Mouse (Mus musculus) heart, embryonic 11.5 days (tissue): ENCODE measurements around the gene Mtch2. TPM values are rescaled to one million over a fixed set of nuclear protein-coding genes. Genes with fewer than 3 reads are reported as not detected.

Source experiments
- ATAC-seq: fragments of 200-750 bp; cut with Nextera tagmentation; replicated peaks from 2 replicates; pipeline ENCODE4 v1.8.0; 2017; ENCODE audit warnings: moderate library complexity; ENCODE audit not compliant: insufficient number of reproducible peaks, low FRiP score, low TSS enrichment
- H3K27ac ChIP-seq: fragments of 300-500 bp; sonication (generic); 2 replicates; pipeline ENCODE4 v1.5.1; 2014; ENCODE audit warnings: mild to moderate bottlenecking, low read depth, low read length
- H3K27me3 ChIP-seq: fragments of 300-500 bp; sonication (generic); 2 replicates; pipeline ENCODE4 v1.6.1; 2014; ENCODE audit warnings: mild to moderate bottlenecking, low read length, mixed read lengths; ENCODE audit not compliant: control insufficient read depth, insufficient read depth
- H3K36me3 ChIP-seq: fragments of 300-500 bp; sonication (generic); 2 replicates; pipeline ENCODE4 v1.6.1; 2014; ENCODE audit warnings: mild to moderate bottlenecking, low read length, moderate library complexity, mixed read lengths; ENCODE audit not compliant: control insufficient read depth, insufficient read depth
- H3K4me1 ChIP-seq: fragments of 300-500 bp; sonication (generic); 2 replicates; pipeline ENCODE4 v1.6.1; 2014; ENCODE audit warnings: low read length; ENCODE audit not compliant: control insufficient read depth, insufficient read depth
- H3K4me2 ChIP-seq: fragments of 300-500 bp; sonication (generic); 2 replicates; pipeline ENCODE4 v1.6.1; 2014; ENCODE audit warnings: mild to moderate bottlenecking, moderate library complexity
- H3K4me3 ChIP-seq: fragments of 300-500 bp; sonication (generic); 2 replicates; pipeline ENCODE4 v1.5.1; 2014; ENCODE audit warnings: low read depth, low read length
- H3K9ac ChIP-seq: fragments of 300-500 bp; sonication (generic); 2 replicates; pipeline ENCODE4 v1.6.1; 2014; ENCODE audit warnings: mild to moderate bottlenecking, low read depth, low read length, moderate library complexity
- H3K9me3 ChIP-seq: fragments of 300-500 bp; sonication (generic); replicated peaks from 2 replicates; pipeline ENCODE4 v1.6.1; 2016; ENCODE audit warnings: low read length; ENCODE audit not compliant: control insufficient read depth
- WGBS: fragments of 180-500 bp; shearing (Covaris S2); extraction: QIAGEN DNeasy Blood & Tissue Kit; methylation state at CpG from one replicate; pipeline ENCODE4 v1.1.7; 2014; ENCODE audit not compliant: insufficient replicate concordance; 5-methylcytosine and 5-hydroxymethylcytosine counted together
- polyA plus RNA-seq: library from polyadenylated mRNA; unstranded; fragments of >200 nt; fragmentation: Nextera tagmentation; extraction: Ambion mirVana; gene quantifications from 2 replicates; pipeline ENCODE4 v1.2.1, GENCODE M21; 2014

Gene Mtch2
- polyA plus RNA-seq, 1 experiment from 2014 or later, result 262 TPM

- no peaks in the 10 kb centered on the region for H3K27me3 ChIP-seq
- H3K4me2 ChIP-seq, result peak overlapping the region; percentile 65
- H3K9ac ChIP-seq, result peak overlapping the region; percentile 70
- H3K4me3 ChIP-seq, result peak overlapping the region; percentile 93
- H3K36me3 ChIP-seq, result peaks cover 6% of the 10 kb centered on the region; the same call in 1 of the 2 replicates
- H3K27ac ChIP-seq, result peak overlapping the region; percentile 89; the same call in 1 of the 2 replicates
- 0 out of 2 replicates have a peak, but pooled peaks cover 3% of the 10 kb centered on the region for H3K4me1 ChIP-seq
- WGBS, result 44% methylated on average over 6 of the region's 6 CpGs
- no peaks in the 10 kb centered on the region for H3K9me3 ChIP-seq
- ATAC-seq, result no peak
These were observed 784 bp upstream of the Mtch2 start for GRCm38 (mm10) chr2:90846171-90846570.

GRCm38 (mm10) chr2:90846597-90846954 is 379 bp upstream of the Mtch2 start:
- WGBS, result 3% methylated on average over 8 of the region's 8 CpGs
- Histone ChIP-seq H3K27ac (peak overlapping the region; percentile 89), H3K9me3 (no peaks in the 10 kb centered on the region), H3K36me3 (peaks cover 7% of the 10 kb centered on the region; the same call in 1 of the 2 replicates), H3K9ac (peak overlapping the region; percentile 70), H3K27me3 (no peaks in the 10 kb centered on the region), H3K4me3 (peak overlapping the region; percentile 93), H3K4me1 (0 out of 2 replicates have a peak, but pooled peaks cover 3% of the 10 kb centered on the region), H3K4me2 (peak overlapping the region; percentile 65)
- peak; percentile 11 for ATAC-seq

GRCm38 (mm10) chr2:90847681-90848050 is 711 bp downstream of the Mtch2 start:
- Histone ChIP-seq H3K27ac (peak overlapping the region; percentile 89), H3K9ac (peak overlapping the region; percentile 93), H3K36me3 (peaks cover 9% of the 10 kb centered on the region), H3K4me3 (peak overlapping the region; percentile 93), H3K9me3 (no peaks in the 10 kb centered on the region), H3K4me1 (0 out of 2 replicates have a peak, but pooled peaks cover 3% of the 10 kb centered on the region), H3K4me2 (peak overlapping the region; percentile 65), H3K27me3 (no peaks in the 10 kb centered on the region)
- WGBS, result 2% methylated on average over 13 of the region's 13 CpGs
- no peak for ATAC-seq

GRCm38 (mm10) chr2:90848331-90848730 is 1.4 kb downstream of the Mtch2 start:
- Histone ChIP-seq H3K27ac (no peak overlapping the region), H3K4me1 (0 out of 2 replicates have a peak, but pooled peaks cover 3% of the 10 kb centered on the region), H3K9ac (no peak overlapping the region), H3K4me2 (peak overlapping the region; percentile 65), H3K9me3 (no peaks in the 10 kb centered on the region), H3K27me3 (no peaks in the 10 kb centered on the region), H3K36me3 (peaks cover 13% of the 10 kb centered on the region), H3K4me3 (peak overlapping the region; percentile 93)
- ATAC-seq, result no peak
- WGBS, result 91% methylated on average over 5 of the region's 5 CpGs

GRCm38 (mm10) chr2:90850401-90850800 is 3.4 kb downstream of the Mtch2 start:
- ATAC-seq, result no peak
- Histone ChIP-seq H3K4me2 (no peak overlapping the region), H3K4me1 (0 out of 2 replicates have a peak, but pooled peaks cover 3% of the 10 kb centered on the region), H3K9ac (no peak overlapping the region), H3K4me3 (no peak overlapping the region), H3K36me3 (peaks cover 21% of the 10 kb centered on the region), H3K9me3 (no peaks in the 10 kb centered on the region), H3K27ac (no peak overlapping the region), H3K27me3 (no peaks in the 10 kb centered on the region)
- 100% methylated on average over 1 of the region's 1 CpGs for WGBS

- ATAC-seq, result no peak
- peaks cover 31% of the 10 kb centered on the region for H3K36me3 ChIP-seq
These were observed 14.5 kb downstream of the Mtch2 start for GRCm38 (mm10) chr2:90861486-90861885.

GRCm38 (mm10) chr2:90864184-90864583 is 17.2 kb downstream of the Mtch2 start:
- H3K4me3 ChIP-seq, result no peak overlapping the region
- H3K36me3 ChIP-seq, result peaks cover 24% of the 10 kb centered on the region
- no peaks in the 10 kb centered on the region for H3K27me3 ChIP-seq
- H3K9ac ChIP-seq, result no peak overlapping the region
- peaks cover 8% of the 10 kb centered on the region; the same call in 1 of the 2 replicates for H3K4me1 ChIP-seq
- ATAC-seq, result no peak
- H3K9me3 ChIP-seq, result no peaks in the 10 kb centered on the region
- no peak overlapping the region for H3K27ac ChIP-seq
- no peak overlapping the region for H3K4me2 ChIP-seq

More at GRCm38 (mm10) chr2:90861486-90861885, 14.5 kb downstream of the Mtch2 start:
- Histone ChIP-seq H3K27ac (no peak overlapping the region), H3K4me1 (no peaks in the 10 kb centered on the region), H3K9me3 (no peaks in the 10 kb centered on the region), H3K27me3 (no peaks in the 10 kb centered on the region), H3K4me3 (no peak overlapping the region), H3K9ac (no peak overlapping the region), H3K4me2 (no peak overlapping the region)
- WGBS, result 94% methylated on average over 2 of the region's 2 CpGs

- Histone ChIP-seq H3K4me1 (peaks cover 28% of the 10 kb centered on the region), H3K36me3 (peaks cover 18% of the 10 kb centered on the region), H3K27ac (no peak overlapping the region), H3K9me3 (no peaks in the 10 kb centered on the region), H3K9ac (no peak overlapping the region), H3K4me2 (no peak overlapping the region), H3K27me3 (no peaks in the 10 kb centered on the region), H3K4me3 (no peak overlapping the region)
- 23% methylated on average over 3 of the region's 3 CpGs for WGBS
- ATAC-seq, result peak; percentile 71; the same call in 1 of the 2 replicates
These were observed 19.6 kb downstream of the Mtch2 start for GRCm38 (mm10) chr2:90866524-90866923.

GRCm38 (mm10) chr2:90870136-90870601 is 23.2 kb downstream of the Mtch2 start:
- H3K9me3 ChIP-seq, result no peaks in the 10 kb centered on the region
- H3K4me3 ChIP-seq, result no peak overlapping the region
- ATAC-seq, result peak; percentile 88
- peaks cover 37% of the 10 kb centered on the region for H3K4me1 ChIP-seq
- peak overlapping the region; percentile 46 for H3K4me2 ChIP-seq
- H3K9ac ChIP-seq, result peak overlapping the region; percentile 39
- no peaks in the 10 kb centered on the region for H3K27me3 ChIP-seq
- H3K27ac ChIP-seq, result peak overlapping the region; percentile 88
- 9% methylated on average over 4 of the region's 4 CpGs for WGBS
- peaks cover 7% of the 10 kb centered on the region for H3K36me3 ChIP-seq
